Mouse (Mus musculus): ENCODE measurements around the gene Slc15a3.

The Slc15a3 gene

DNA sequence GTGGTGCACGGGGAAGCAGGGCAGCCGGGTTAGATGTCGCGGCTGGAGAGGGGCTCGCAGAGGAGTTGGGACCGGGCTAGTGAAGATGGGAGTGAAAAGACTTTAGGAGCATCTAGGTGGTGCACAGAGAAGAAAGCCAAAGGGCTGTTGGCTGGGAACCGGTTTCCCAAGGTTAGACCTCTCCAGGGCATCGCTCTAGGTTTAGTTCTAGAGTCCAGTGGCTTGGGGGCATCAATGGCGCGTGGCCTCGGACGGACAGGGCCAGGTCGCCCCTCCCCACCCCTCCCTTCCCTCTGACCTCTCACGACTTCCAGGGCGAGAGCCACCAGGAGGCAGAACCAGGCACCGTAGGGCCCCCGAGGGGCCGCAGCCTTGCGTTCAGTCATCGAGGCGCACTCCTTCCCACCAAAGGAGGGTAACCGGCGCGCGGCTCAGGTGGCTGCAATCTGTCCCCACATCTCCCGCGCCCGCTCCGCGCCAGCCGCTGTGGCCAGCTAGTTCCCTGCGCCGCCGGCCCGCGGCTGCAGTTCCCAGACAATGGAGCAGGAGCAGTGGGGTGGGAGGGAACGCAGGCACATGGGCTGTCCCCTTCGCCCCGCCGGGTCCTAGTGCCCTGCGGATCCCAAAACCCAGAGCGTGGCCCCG, 29.8 kb downstream of the Slc15a3 start:
- DNase-seq (ENCODE audit: low read depth, low spot score) = peak; percentile 27

- no peak for DNase-seq (ENCODE audit: low read depth, low spot score)
Observed at GRCm38 (mm10) chr19:10869886-10870527, 30.5 kb downstream of the Slc15a3 start, which contains the start of gene Tmem132a. Tmem132a (minus strand) TSS chr19:10869940.

- DNase-seq (ENCODE audit: low read depth, low spot score) = no peak
Observed at GRCm38 (mm10) chr19:10870676-10871075, 31.1 kb downstream of the Slc15a3 start.

GRCm38 (mm10) chr19:10871328-10871961, 31.9 kb downstream of the Slc15a3 start:
- no peak for DNase-seq (ENCODE audit: low read depth, low spot score)

DNA sequence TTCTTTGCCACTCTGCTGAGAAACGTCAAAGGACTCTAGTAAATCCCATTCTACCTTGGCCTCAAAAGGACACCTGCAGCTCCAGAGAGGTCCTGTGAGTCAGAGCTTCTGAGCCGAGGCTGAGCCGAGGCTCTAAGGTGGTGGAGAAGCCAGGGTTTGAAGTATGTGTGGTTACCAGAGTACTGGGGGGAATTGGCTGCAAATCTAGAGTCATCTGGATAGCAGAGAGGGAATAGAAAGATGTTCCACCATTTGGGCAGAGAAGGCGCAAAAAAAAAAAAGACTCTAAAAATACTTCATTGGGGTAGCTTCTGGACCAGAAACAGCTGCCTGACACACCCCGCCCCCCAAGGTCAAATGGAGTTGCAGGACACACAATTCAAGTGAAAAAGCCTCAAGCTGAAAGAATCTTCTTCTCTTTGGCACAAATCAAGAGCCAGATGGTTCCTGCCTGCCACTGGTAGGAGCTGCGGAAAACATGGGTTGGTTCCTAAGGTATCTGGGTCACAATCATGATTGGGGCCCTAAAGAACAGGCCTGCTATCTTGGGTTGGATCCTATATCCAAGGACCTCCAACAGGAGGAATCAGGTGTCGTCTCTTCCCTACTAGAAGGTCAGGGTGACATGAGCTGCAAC, 38.8 kb downstream of the Slc15a3 start:
- no peak for DNase-seq (ENCODE audit: low read depth, low spot score)

DNA sequence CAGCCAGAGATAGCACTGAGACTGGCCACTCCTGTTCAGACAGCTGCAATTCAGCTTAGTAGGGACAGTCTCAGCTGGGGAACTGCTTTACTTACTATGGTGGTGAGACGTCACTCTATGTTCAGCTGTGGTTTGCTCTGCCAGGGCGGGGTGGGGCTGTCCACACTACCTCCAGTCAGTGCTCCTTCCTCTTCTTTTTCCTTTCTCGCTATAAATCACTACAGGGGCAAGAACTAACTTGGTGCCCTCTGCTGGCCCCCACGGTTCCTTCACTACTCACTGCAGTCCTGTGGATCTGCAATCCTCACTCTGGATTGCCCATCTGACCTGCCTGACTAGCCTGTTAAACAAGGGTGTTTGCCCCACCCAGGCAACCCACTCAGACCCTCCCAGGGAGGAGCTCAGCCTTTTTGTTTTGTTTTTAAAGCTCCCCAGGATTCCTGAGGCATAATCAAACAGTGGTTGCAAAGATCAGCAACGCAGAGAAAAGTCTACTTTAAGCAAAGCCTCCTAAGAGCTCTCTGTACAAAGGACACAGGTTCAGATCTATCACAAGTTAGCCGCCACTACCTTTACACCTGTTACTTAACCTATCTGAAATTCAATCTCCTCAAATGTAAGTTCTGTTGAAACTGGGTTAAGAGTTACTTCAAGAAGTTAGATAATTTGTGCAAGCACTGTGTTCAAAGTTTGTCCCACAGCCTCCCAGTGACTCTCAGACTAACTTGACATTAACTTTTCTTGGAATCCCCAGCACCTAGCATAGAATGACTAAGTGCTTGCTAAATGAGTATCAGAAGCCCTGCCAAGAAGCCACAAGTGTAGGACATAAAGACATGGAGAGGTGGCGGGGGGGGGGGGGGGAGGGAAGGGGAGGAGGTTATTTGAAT, 40.8 kb downstream of the Slc15a3 start:
- peak; percentile 80 for DNase-seq (ENCODE audit: low read depth, low spot score)

GRCm38 (mm10) chr19:10880975-10881425, 41.5 kb downstream of the Slc15a3 start:
- DNase-seq (ENCODE audit: low read depth, low spot score) = no peak

- DNase-seq (ENCODE audit: low read depth, low spot score) = peak; percentile 95
Observed at GRCm38 (mm10) chr19:10881426-10882154, 42.1 kb downstream of the Slc15a3 start, which contains the start of gene Tmem109. Tmem109 (minus strand) TSS chr19:10882001.

DNA sequence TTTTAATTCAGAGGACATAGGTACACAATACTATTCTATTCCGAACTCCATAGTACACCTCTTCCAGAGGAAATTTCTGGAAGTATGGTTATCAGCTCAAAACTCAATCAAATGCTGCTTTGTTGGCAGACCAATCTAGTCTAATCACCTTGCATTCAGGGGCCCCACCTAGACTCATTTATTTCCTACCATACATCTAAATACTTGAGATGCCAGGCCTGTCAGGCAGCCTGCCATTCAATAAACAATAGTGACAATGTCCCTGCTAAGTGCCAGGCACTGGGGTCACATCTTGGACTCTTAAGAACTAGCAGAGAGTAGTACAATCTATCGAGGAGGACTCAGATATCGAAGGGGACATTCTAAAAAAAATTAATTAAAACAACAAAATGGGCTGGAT, 52.7 kb downstream of the Slc15a3 start:
- no peak for DNase-seq (ENCODE audit: low read depth, low spot score)

GRCm38 (mm10) chr19:10895016-10895528, 55.5 kb downstream of the Slc15a3 start, which contains the start of gene Prpf19:
Prpf19 (plus strand) TSS chr19:10895231.
- peak; percentile 98 for DNase-seq (ENCODE audit: low read depth, low spot score)

GRCm38 (mm10) chr19:10895708-10896107, 56.2 kb downstream of the Slc15a3 start:
- DNase-seq (ENCODE audit: low read depth, low spot score) = no peak

GRCm38 (mm10) chr19:10896849-10897248, 57.3 kb downstream of the Slc15a3 start:
- no peak for DNase-seq (ENCODE audit: low read depth, low spot score)

- DNase-seq (ENCODE audit: low read depth, low spot score) = no peak
Observed at GRCm38 (mm10) chr19:10897491-10897890, 58.0 kb downstream of the Slc15a3 start.

- no peak for DNase-seq (ENCODE audit: low read depth, low spot score)
Observed at GRCm38 (mm10) chr19:10900315-10900714, 60.8 kb downstream of the Slc15a3 start.

- no peak for DNase-seq (ENCODE audit: low read depth, low spot score)
Observed at GRCm38 (mm10) chr19:10901046-10901445, 61.5 kb downstream of the Slc15a3 start.

- no peak for DNase-seq (ENCODE audit: low read depth, low spot score)
Observed at GRCm38 (mm10) chr19:10904512-10904911, 65.0 kb downstream of the Slc15a3 start.

DNA sequence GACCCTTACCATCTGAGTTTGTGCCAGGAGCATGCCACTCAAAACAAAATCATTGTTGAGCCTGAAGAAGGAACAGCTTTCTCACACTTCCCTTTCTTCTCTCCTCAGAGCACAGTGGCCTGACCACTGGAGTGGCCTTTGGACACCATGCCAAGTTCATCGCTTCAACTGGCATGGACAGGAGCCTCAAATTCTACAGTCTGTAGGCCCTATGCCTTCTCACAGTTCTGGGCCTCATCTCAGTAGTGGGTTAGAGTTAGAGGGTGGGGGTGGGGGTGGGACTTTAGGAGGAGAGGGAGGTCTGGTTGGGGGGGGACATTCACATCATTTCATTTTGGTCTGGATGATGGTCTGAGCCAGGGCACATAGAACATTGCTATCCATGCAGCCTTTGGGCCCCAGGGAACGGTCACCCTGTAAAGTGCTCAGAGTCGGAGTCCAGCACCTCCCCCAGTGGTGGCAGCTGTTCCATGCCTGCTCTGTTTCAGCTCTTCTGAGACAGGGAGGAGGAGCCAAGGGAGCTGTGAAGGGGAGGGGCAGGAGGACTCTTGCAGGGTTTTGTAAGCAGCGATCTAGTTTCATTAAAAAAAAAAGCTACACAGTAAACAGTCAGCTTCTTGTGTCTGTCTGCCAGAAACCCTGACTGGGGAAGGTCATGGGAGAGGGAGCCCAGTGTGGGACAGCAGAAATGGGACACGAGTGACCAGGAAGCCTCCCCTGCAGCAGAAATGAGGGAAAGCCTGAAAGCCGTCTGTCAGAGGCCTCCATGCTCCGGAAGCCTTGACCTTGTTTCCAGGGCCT, 65.6 kb downstream of the Slc15a3 start:
- no peak for DNase-seq (ENCODE audit: low read depth, low spot score)

DNA sequence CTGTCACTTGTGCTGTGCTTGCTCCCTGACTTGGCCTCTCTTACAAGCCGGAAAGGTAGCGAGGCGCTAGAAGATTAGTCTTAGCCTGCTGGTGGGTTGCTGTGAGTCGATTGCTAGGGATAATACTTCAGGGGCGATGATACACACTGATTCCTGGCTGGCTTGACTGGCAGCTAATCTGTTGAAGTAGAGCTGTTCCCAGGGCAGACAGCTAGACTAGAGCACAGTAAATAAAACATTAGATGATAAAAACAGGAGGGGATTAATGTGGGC, 66.1 kb downstream of the Slc15a3 start:
- no peak for DNase-seq (ENCODE audit: low read depth, low spot score)

DNA sequence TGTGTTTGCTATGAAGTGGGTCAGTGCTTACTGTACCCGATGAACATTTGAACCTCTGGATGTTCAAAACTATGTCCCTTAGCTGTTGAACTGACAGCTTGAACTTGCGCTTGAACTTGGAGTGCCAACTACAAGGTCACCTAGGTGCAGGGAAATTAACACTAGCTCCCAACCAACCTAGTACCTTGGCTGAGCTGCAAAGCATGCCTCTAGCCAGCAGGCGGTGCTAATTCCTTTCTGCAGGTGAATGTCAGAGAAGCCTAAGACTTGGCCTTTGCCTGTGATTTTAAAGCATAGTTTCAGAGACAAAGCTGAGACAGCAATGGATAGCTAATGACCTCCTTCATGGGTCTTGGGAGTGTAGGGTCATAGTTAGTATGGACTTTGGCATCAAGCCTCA, 68.4 kb downstream of the Slc15a3 start:
- DNase-seq (ENCODE audit: low read depth, low spot score) = peak; percentile 67
